ENCODE assay signal across 11 mouse cellular contexts in the genomic region with DNA sequence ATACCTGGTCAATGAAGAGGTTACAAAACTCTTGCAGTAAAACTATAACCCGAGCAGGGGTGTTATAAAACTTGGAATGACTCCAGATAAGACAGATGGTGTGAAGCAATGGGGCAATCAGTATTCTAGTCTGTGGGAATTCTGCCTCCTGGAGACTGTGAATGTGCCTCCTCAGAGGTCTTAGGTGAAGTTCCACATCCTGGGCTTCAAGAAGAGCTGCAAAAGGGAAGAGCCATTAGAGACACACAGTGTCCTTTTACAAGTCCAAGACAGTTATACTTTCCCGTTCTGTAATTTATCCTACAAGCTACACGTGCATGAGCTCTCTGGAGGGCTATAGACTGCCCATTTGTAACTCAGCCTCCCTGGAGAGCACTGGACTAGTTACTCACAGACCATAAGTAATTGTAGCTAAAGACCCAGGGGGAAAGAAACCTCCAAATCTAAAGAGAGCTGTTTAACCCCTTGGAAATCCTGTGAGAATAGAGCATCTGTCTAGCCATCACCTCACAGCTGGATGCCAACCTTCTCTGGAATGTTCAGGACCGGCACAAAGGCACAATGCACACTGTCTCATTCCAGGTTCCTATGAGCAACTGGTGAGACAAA. TPM values are rescaled to one million over a fixed set of nuclear protein-coding genes. Genes with fewer than 3 reads are reported as not detected.
DNase-seq lines count a peak whose midpoint lies in the region; ATAC-seq and TF ChIP-seq lines count a peak whose summit lies in the region.
"Had no signal": no experiment of that assay in that cellular context is flagged by ENCODE, and none has a peak within 500 bp of the region (broad histone marks: within the 10 kb centered on the region; RNA-seq: fewer than 3 reads in every experiment).

No protein-coding gene starts in this region.

- no peak overlapping the region for H3K4me2 ChIP-seq in hindbrain, postnatal 0 days (ENCODE audit: low read depth, low read length)
- H3K4me2 ChIP-seq in hindbrain, embryonic 12.5 days (replicated peaks) = no peak overlapping the region
- peak overlapping the region; percentile 18; the same call in 1 of the 2 replicates for H3K4me2 ChIP-seq in intestine, postnatal 0 days (replicated peaks; ENCODE audit: low read depth)
- H3K4me2 ChIP-seq in heart, embryonic 11.5 days = no peak overlapping the region
- H3K4me2 ChIP-seq: heart, embryonic 12.5 days had no signal

- WGBS in hindbrain, postnatal 0 days = 9% methylated on average over 4 of the region's 4 CpGs
- 11% methylated on average over 4 of the region's 4 CpGs for WGBS in hindbrain, embryonic 12.5 days
- 16% methylated on average over 4 of the region's 4 CpGs for WGBS in intestine, postnatal 0 days
- WGBS in heart, embryonic 11.5 days (ENCODE audit: insufficient replicate concordance) = 29% methylated on average over 4 of the region's 4 CpGs

- H3K27me3 ChIP-seq in hindbrain, postnatal 0 days (ENCODE audit: insufficient read depth, low read length) = no peaks in the 10 kb centered on the region
- H3K27me3 ChIP-seq in hindbrain, embryonic 12.5 days = peaks cover 15% of the 10 kb centered on the region; the same call in 1 of the 2 replicates
- H3K27me3 ChIP-seq in intestine, postnatal 0 days (replicated peaks; ENCODE audit: control insufficient read depth, insufficient read depth, low read length) = no peaks in the 10 kb centered on the region
- H3K27me3 ChIP-seq in heart, embryonic 11.5 days (ENCODE audit: control insufficient read depth, insufficient read depth, low read length) = no peaks in the 10 kb centered on the region
- H3K27me3 ChIP-seq: CH12.LX; heart, embryonic 12.5 days had no signal

- no peaks in the 10 kb centered on the region for H3K4me1 ChIP-seq in hindbrain, postnatal 0 days (ENCODE audit: insufficient read depth, low read length)
- peaks cover 5% of the 10 kb centered on the region; the same call in 1 of the 2 replicates for H3K4me1 ChIP-seq in hindbrain, embryonic 12.5 days
- peaks cover 12% of the 10 kb centered on the region; the same call in 1 of the 2 replicates for H3K4me1 ChIP-seq in intestine, postnatal 0 days (replicated peaks; ENCODE audit: control insufficient read depth, insufficient read depth, low read length)
- H3K4me1 ChIP-seq in heart, embryonic 11.5 days (ENCODE audit: control insufficient read depth, insufficient read depth, low read length) = 0 out of 2 replicates have a peak, but pooled peaks cover 9% of the 10 kb centered on the region

- no peaks in the 10 kb centered on the region for H3K9me3 ChIP-seq in hindbrain, postnatal 0 days (ENCODE audit: low read length)
- no peaks in the 10 kb centered on the region for H3K9me3 ChIP-seq in hindbrain, embryonic 12.5 days (replicated peaks)
- H3K9me3 ChIP-seq in intestine, postnatal 0 days (ENCODE audit: control insufficient read depth) = no peaks in the 10 kb centered on the region
- no peaks in the 10 kb centered on the region for H3K9me3 ChIP-seq in heart, embryonic 11.5 days (replicated peaks; ENCODE audit: control insufficient read depth, low read length)
- H3K9me3 ChIP-seq: heart, embryonic 12.5 days had no signal

- no peak overlapping the region for H3K4me3 ChIP-seq in hindbrain, postnatal 0 days (ENCODE audit: low read length)
- H3K4me3 ChIP-seq in hindbrain, embryonic 12.5 days = no peak overlapping the region
- H3K4me3 ChIP-seq in intestine, postnatal 0 days (ENCODE audit: low read depth, low read length) = no peak overlapping the region
- no peak overlapping the region for H3K4me3 ChIP-seq in heart, embryonic 11.5 days (ENCODE audit: low read depth, low read length)
- H3K4me3 ChIP-seq: heart, embryonic 12.5 days had no signal

- H3K36me3 ChIP-seq in hindbrain, postnatal 0 days (ENCODE audit: insufficient read depth, low read length) = no peaks in the 10 kb centered on the region
- no peaks in the 10 kb centered on the region for H3K36me3 ChIP-seq in hindbrain, embryonic 12.5 days
- no peaks in the 10 kb centered on the region for H3K36me3 ChIP-seq in intestine, postnatal 0 days (ENCODE audit: control insufficient read depth, insufficient read depth)
- H3K36me3 ChIP-seq in heart, embryonic 11.5 days (ENCODE audit: control insufficient read depth, insufficient read depth, low read length) = no peaks in the 10 kb centered on the region
- H3K36me3 ChIP-seq: heart, embryonic 12.5 days had no signal

- no peak overlapping the region for H3K9ac ChIP-seq in hindbrain, postnatal 0 days (replicated peaks; ENCODE audit: low read length)
- no peak overlapping the region for H3K9ac ChIP-seq in hindbrain, embryonic 12.5 days
- no peak overlapping the region for H3K9ac ChIP-seq in intestine, postnatal 0 days (ENCODE audit: low read depth, low read length)
- H3K9ac ChIP-seq in heart, embryonic 11.5 days (ENCODE audit: low read depth, low read length) = no peak overlapping the region
- H3K9ac ChIP-seq: heart, embryonic 12.5 days had no signal

- TF ChIP-seq CTCF in hindbrain, postnatal 0 days (IDR thresholded peaks at IDR 0.05; ENCODE audit: low read depth) = no peak
- TF ChIP-seq CTCF in intestine, postnatal 0 days (IDR thresholded peaks at IDR 0.05; ENCODE audit: low read depth) = peak; percentile 45

- ATAC-seq in hindbrain, postnatal 0 days = no peak
- no peak for ATAC-seq in hindbrain, embryonic 12.5 days (ENCODE audit: low FRiP score)
- ATAC-seq in intestine, postnatal 0 days = peak; percentile 77
- ATAC-seq in heart, embryonic 11.5 days (replicated peaks; ENCODE audit: insufficient number of reproducible peaks, low FRiP score, low TSS enrichment) = no peak

- DNase-seq in hindbrain, postnatal 0 days (ENCODE audit: low spot score) = peak; percentile 10
- DNase-seq in 3T3-L1 (ENCODE audit: low read depth, low spot score) = peak; percentile 3
- peak; percentile 32 for DNase-seq in cerebellum, adult 8-10 months
- DNase-seq in natural killer cell, adult 2 months (ENCODE audit: low spot score in 2 of 2) = no peak
- DNase-seq in adrenal gland, adult (ENCODE audit: inconsistent age in 2 of 2, low spot score in 1 of 2) = no peak
- DNase-seq: adrenal gland, postnatal 14 days had no signal

- H3K27ac ChIP-seq in hindbrain, postnatal 0 days = no peak overlapping the region
- no peak overlapping the region for H3K27ac ChIP-seq in hindbrain, embryonic 12.5 days
- H3K27ac ChIP-seq in intestine, postnatal 0 days (ENCODE audit: low read depth, low read length) = no peak overlapping the region
- H3K27ac ChIP-seq in heart, embryonic 11.5 days (ENCODE audit: low read depth, low read length) = no peak overlapping the region

RNA-seq across cellular contexts. Expression of a gene that starts 11.9 kb away (rescaled TPM):
- total RNA-seq in hindbrain, postnatal 0 days (2014; rRNA removed) = 1.5 and 1.7 TPM in 2 replicates
- 0.09 and 0.71 TPM in 2 replicates for polyA plus RNA-seq in hindbrain, postnatal 0 days (2015; fragmentation: Nextera tagmentation; extraction: Ambion mirVana)
- 0.27 and 0.43 TPM in 2 replicates for polyA plus RNA-seq in hindbrain, embryonic 12.5 days (2016; fragmentation: Nextera tagmentation; extraction: Ambion mirVana)
- polyA plus RNA-seq in intestine, postnatal 0 days (2015; fragmentation: Nextera tagmentation; extraction: Ambion mirVana) = 0.01 and 0.08 TPM in 2 replicates
- polyA plus RNA-seq in heart, embryonic 11.5 days (2014; fragmentation: Nextera tagmentation; extraction: Ambion mirVana) = 0.04 TPM in 1 of 2 replicates, not detected in the other

Comparison
In these comparisons a context has a peak if more than half of its experiments do, and no peak if none do; other contexts are left out.
1. DNase-seq: peak in hindbrain, postnatal 0 days (single experiment), 3T3-L1 (single experiment) and cerebellum, adult 8-10 months (single experiment); none in natural killer cell, adult 2 months (0 of 2) and adrenal gland, adult (0 of 2).